Mouse (Mus musculus) mouse trophoblast stem cell (cell line): ENCODE data around the gene Slc35f4.

Source experiments
- in situ Hi-C, 2 experiments: fragments of 300-500 bp; cut with MseI, MboI; formaldehyde crosslinking; loops; 2 replicates in 1 of 2; 3 replicates in 1 of 2; pipeline ENCODE4 v1.15.1; 2025

Gene Slc35f4

DNA sequence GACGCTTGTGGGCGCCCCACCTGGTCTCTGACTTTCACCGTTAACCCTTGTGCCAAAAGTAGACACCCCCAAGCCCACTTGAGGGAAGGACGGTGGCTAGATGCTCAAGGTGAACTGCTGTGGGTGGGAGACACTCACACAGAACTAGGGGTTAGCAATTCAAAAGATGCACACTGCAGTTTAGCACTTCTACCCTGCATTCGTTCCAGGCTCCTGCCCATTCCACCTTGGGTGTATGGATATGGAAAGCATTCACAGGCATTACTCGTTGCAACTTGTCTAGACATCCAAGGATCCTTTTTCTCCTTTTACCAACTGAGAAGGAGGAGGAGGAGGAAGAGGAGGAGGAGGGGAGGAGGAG is at the start of gene Slc35f4:
Slc35f4 (minus strand) TSS at position 116 of the 361 bp plus-strand sequence.
- in situ Hi-C loops = no loop called here

DNA sequence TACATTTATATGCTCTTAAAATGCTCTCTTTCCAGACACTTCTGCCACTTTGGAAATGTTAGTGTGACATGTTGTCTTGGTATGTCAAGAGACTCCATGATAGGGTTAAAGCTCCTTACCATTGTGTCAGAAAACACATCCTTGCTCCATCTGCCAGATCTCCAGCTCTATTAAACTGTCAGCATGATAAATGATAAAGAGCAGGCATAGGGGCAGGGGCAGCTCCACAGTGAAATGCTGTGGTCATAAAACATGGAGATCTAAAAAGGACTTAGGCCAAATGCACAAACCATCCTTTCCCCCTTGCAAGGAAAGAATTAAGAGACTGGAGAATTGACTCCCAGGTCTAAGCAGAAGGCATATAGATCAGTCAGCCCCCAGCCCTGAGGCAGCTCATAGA is 42.5 kb upstream of the Slc35f4 start:
- in situ Hi-C loops = no loop called here

DNA sequence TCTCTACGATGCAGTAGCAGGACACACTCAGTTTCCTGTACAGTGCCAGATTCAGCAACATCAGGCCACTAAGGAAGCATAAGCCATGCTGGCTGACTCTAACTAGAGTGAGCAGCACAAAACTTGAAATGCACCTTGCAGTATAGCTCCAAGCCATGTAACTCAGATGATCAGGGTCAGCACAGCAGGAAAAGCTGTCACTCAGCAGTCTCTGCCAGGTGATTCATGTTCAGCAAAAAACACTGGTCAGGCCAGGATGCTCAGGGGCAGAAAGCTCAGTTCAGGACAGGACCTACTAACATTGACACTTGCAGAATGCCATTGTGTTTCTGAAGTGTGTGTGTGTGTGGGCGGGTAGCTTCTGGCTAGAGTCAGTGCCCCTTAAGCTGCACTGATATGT is 34.9 kb upstream of the Slc35f4 start:
- in situ Hi-C loops = no loop called here

DNA sequence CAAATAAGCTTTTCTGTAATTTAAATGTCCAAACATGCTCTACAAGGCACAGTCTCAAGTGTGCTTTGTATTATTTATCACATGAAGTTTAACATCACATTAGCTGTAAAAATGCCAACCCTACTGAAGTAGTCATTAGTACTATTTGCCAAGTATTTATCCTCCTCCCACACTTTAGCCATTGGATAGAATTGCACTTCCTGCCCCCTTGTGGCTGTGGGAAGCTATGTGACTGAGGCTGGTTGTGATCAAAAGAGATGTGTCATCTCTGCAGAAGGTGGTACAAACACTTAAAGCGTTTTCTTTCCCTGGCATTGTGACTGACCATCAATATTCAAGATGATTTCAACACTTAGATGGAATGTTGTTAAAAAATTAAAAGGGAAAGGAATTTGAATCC is 14.3 kb upstream of the Slc35f4 start:
- in situ Hi-C loops = no loop called here

GRCm38 (mm10) chr14:49525176-49525930 is 493 bp downstream of the Slc35f4 start:
- in situ Hi-C loops = no loop called here

GRCm38 (mm10) chr14:49524665-49525064 is 1.2 kb downstream of the Slc35f4 start:
- in situ Hi-C loops = no loop called here

DNA sequence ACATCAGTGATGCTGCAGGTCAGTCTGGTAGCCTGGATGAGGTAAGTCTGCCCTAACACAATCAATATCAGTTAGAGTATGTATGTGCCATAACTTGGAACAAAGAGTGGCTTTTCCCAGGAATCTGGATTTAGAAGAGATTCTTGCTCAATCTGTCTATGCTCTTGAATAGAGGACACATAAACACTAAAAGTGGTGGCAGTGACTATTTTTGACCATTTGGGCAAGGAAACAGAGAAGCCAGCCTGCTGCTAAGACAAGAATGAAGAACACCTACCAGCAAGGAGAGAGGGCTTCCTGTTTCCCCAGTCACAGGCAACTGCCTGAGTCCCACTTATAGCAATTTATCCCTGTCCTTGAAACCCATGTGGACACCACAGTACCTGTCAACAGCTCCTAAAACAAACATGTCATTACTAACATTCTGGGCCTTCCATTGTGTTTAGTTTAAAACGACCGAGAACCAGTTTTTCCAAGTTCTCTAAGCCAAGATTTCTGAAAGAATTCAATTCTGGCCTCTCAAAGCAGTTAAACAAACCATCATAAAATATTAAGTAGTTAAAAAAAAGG is 10.7 kb downstream of the Slc35f4 start:
- in situ Hi-C loops = no loop called here

GRCm38 (mm10) chr14:49514137-49514536 is 11.7 kb downstream of the Slc35f4 start:
- in situ Hi-C loops = no loop called here

GRCm38 (mm10) chr14:49495192-49495591 is 30.7 kb downstream of the Slc35f4 start:
- in situ Hi-C loops = no loop called here

DNA sequence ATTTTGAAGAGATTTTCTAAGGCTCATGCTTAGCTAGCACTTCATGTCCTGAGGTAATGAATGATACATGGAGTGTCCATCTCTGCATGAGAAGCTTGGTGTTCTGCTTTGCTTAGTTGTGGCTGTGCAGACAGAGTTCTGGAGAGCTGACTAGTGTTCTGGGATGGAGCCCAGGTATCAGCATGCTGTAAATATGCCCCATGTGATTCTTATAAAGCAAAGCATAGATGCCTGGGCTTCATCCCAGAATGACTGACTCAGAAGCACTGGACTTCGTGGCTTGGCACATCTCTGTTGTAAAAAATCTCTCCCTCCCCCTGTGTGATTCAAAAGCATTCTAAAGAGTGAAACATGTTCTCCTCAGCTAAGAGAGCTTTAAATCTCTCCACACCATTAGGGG is 32.1 kb downstream of the Slc35f4 start:
- in situ Hi-C loops = no loop called here

GRCm38 (mm10) chr14:49492506-49492905 is 33.3 kb downstream of the Slc35f4 start:
- in situ Hi-C loops = no loop called here

DNA sequence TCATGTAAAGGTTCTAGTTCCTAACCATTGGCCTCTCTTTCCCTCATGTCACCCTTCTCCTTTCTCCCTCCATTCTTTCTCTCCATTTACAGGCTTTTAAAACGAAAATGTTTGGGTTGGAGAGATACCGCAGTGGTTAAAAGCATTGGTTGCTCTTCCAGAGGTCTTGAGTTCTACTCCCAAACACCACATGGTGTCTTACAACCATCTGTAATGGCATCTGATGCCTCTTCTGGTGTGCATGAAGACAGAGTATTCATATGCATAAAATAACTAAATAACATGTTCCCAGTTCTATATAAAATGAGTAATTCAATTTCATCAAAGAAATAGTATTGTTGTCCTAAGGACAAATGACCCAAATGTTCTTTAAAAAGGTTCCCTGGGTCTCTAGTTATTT is 49.2 kb downstream of the Slc35f4 start:
- in situ Hi-C loops = no loop called here

- in situ Hi-C loops = no loop called here
Observed at GRCm38 (mm10) chr14:49461761-49462160, 64.1 kb downstream of the Slc35f4 start.

DNA sequence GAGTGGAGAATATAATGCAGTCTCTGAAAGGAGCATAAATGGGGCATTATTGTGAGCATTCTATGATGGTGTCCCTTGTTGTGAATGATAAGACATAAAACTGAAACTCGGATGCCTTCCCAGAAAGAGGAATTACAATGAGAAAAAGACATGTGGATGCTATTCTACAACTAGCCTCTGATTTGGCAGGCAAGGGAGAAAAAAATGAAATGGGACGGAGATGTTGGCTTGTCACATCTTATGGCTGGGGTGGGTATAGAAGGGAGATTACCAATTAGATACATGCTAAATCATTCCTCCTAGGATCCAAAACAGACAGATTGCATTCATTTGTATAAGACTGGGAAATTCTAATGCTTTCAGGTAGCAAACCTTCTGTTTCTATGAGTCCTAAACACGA is 65.0 kb downstream of the Slc35f4 start:
- in situ Hi-C loops = no loop called here

GRCm38 (mm10) chr14:49454283-49454914 is 71.4 kb downstream of the Slc35f4 start:
- in situ Hi-C loops = no loop called here

DNA sequence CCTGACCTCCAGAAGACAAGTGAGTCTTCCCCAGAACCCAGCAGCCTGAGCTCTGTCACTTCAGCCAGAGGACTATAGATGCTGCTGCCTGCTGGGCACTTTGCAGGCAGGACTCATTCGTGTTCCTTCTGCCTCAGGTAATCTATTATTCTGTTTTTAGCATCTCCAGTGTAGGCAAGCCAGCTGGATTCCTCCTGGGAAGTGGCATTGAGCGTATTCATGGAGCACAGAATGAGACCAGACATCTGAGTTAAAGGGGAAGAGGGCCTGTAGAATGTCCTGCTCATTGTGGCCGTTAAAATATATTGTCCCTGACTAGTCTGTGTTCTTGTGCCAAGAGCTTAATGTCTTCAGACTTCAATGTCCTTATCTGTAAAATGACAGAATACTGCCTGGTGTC is 72.1 kb downstream of the Slc35f4 start:
- in situ Hi-C loops = no loop called here

GRCm38 (mm10) chr14:49447669-49448068 is 78.2 kb downstream of the Slc35f4 start:
- in situ Hi-C loops = no loop called here

DNA sequence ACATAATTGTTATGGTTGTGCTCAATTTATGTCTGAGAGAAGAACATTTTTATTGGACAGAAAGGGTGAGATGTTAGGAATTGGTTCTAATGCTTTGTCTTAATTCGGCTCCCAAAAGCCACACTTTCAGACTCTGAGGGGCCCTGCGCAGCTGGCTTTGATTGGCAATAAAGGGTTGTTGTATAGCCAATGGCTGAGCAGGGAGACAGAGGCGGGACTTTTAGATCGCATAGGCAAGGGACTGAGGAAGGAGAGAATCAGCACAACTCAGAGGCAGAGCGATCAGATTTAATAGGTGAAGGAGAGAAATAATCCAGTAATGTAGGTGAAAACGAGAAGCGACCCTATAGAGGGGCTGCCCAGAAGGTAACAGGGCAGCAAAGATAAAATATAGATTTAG is 79.4 kb downstream of the Slc35f4 start:
- in situ Hi-C loops = no loop called here

DNA sequence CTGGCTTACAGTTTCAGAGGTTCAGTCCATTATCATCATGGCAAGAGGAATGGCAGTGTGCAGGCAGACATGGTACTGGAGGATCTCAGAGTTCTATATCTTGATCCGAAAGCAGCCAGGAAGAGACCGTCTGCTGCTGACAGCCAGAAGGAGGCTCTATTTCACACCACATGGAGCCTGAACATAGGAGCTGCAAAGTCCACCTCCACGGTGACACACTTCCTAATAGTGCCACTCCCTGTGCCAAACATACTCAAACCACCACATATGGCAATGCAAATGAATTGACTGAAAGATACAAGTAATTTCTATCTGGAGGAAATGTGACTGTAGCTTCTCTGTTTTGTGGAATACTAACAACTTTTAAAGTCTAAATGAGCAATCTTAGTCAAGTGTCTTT is 89.0 kb downstream of the Slc35f4 start:
- in situ Hi-C loops = no loop called here

DNA sequence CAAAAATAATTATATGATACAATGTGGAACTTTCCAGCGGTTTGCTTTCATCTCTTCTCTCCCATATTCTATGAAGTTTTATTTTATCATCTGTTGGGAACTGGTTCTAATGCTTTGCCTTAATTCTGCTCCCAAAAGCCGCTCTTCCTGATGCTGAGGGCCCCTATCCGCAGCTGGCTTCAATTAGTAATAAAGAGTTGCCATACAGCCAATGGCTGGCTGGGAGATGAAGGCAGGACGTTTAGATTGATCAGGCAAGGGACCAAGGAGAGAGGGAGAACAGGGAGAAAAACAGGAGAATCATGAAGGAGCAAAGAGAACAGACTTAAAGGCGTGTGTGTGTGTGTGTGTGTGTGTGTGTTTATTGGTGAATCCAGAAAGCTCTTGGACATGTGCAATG is 94.0 kb downstream of the Slc35f4 start:
- in situ Hi-C loops = no loop called here

- in situ Hi-C loops = no loop called here
Observed at GRCm38 (mm10) chr14:49392482-49392881, 133.4 kb downstream of the Slc35f4 start.

- in situ Hi-C loops = no loop called here
Observed at GRCm38 (mm10) chr14:49362161-49362560, 163.7 kb downstream of the Slc35f4 start.

GRCm38 (mm10) chr14:49355561-49355960 is 170.3 kb downstream of the Slc35f4 start:
- in situ Hi-C loops = no loop called here
